14 mouse cellular contexts compared by ENCODE assay signal in genomic region chr12:105875112-105875511, GRCm38 (mm10).
DNase-seq lines count a peak whose midpoint lies in the region; ATAC-seq lines count a peak whose summit lies in the region.
"Had no signal": no experiment of that assay in that cellular context is flagged by ENCODE, and none has a peak within 500 bp of the region (broad histone marks: within the 10 kb centered on the region; RNA-seq: fewer than 3 reads in every experiment).

No protein-coding gene starts in this region.

- H3K27me3 ChIP-seq in kidney, embryonic 14.5 days (ENCODE audit: control insufficient read depth, insufficient read depth, low read length), result no peaks in the 10 kb centered on the region
- 0 out of 2 replicates have a peak, but pooled peaks cover 2% of the 10 kb centered on the region for H3K27me3 ChIP-seq in hindbrain, embryonic 11.5 days (ENCODE audit: control insufficient read depth, insufficient read depth, low read length)
- H3K27me3 ChIP-seq in neural tube, embryonic 13.5 days, result 0 out of 2 replicates have a peak, but pooled peaks cover 4% of the 10 kb centered on the region
- H3K27me3 ChIP-seq: CH12.LX had no signal

- 28% methylated on average over 16 of the region's 17 CpGs for WGBS in kidney, embryonic 14.5 days
- WGBS in hindbrain, embryonic 11.5 days, result 25% methylated on average over 17 of the region's 17 CpGs
- 20% methylated on average over 17 of the region's 17 CpGs for WGBS in neural tube, embryonic 13.5 days

- DNase-seq in kidney, adult 8-10 months, result no peak
- peak; percentile 94 for DNase-seq in cerebellum, postnatal 10 days
- peak; percentile 48 for DNase-seq in hindbrain, embryonic 11.5 days (ENCODE audit: low spot score)
- DNase-seq in adrenal gland, adult 18-20 months (ENCODE audit: low spot score in 2 of 2), result no peak
- no peak for DNase-seq in ovary, adult 18-20 months (ENCODE audit: low spot score)
- DNase-seq in adrenal gland, postnatal 4 days (ENCODE audit: low spot score in 2 of 2), result no peak
- DNase-seq: gastrocnemius, postnatal 25 days; kidney, adult 9 months; right cerebral cortex, postnatal 4 days; thymus, postnatal 25 days had no signal

- no peak overlapping the region for H3K9ac ChIP-seq in kidney, embryonic 14.5 days (ENCODE audit: low read depth, low read length)
- no peak overlapping the region for H3K9ac ChIP-seq in hindbrain, embryonic 11.5 days (ENCODE audit: low read depth, low read length)
- H3K9ac ChIP-seq in neural tube, embryonic 13.5 days, result 0 out of 2 replicates have a peak overlapping the region, but pooled peaks have one; percentile 13

- no peak overlapping the region for H3K27ac ChIP-seq in kidney, embryonic 14.5 days (ENCODE audit: low read depth, low read length)
- H3K27ac ChIP-seq in hindbrain, embryonic 11.5 days (ENCODE audit: low read depth, low read length), result no peak overlapping the region; the same call in 1 of the 2 replicates
- peak overlapping the region; percentile 61 for H3K27ac ChIP-seq in neural tube, embryonic 13.5 days (replicated peaks)

- no peaks in the 10 kb centered on the region for H3K36me3 ChIP-seq in kidney, embryonic 14.5 days (ENCODE audit: control insufficient read depth, insufficient read depth, low read length)
- H3K36me3 ChIP-seq in hindbrain, embryonic 11.5 days (ENCODE audit: control insufficient read depth, insufficient read depth, low read length), result no peaks in the 10 kb centered on the region
- H3K36me3 ChIP-seq in neural tube, embryonic 13.5 days, result no peaks in the 10 kb centered on the region

- H3K4me3 ChIP-seq in kidney, embryonic 14.5 days (ENCODE audit: low read length), result no peak overlapping the region
- H3K4me3 ChIP-seq in hindbrain, embryonic 11.5 days (ENCODE audit: low read depth, low read length), result no peak overlapping the region
- H3K4me3 ChIP-seq in neural tube, embryonic 13.5 days, result no peak overlapping the region
- H3K4me3 ChIP-seq: megakaryocyte, embryonic 14.5 days had no signal

- H3K9me3 ChIP-seq in kidney, embryonic 14.5 days (ENCODE audit: control insufficient read depth, low read length), result peaks cover 9% of the 10 kb centered on the region; the same call in 1 of the 2 replicates
- peaks cover 4% of the 10 kb centered on the region; the same call in 1 of the 2 replicates for H3K9me3 ChIP-seq in hindbrain, embryonic 11.5 days (ENCODE audit: control insufficient read depth, low read length)
- peaks cover 12% of the 10 kb centered on the region; the same call in 1 of the 2 replicates for H3K9me3 ChIP-seq in neural tube, embryonic 13.5 days

- no peak overlapping the region for H3K4me2 ChIP-seq in kidney, embryonic 14.5 days (replicated peaks; ENCODE audit: low read depth, low read length)
- no peak overlapping the region for H3K4me2 ChIP-seq in hindbrain, embryonic 11.5 days (replicated peaks; ENCODE audit: low read depth, low read length)
- peak overlapping the region; percentile 28 for H3K4me2 ChIP-seq in neural tube, embryonic 13.5 days

- ATAC-seq in kidney, embryonic 14.5 days (ENCODE audit: low FRiP score, low TSS enrichment), result peak; percentile 44; the same call in 1 of the 2 replicates
- ATAC-seq in hindbrain, embryonic 11.5 days (ENCODE audit: low FRiP score), result peak; percentile 79
- peak; percentile 83 for ATAC-seq in neural tube, embryonic 13.5 days (ENCODE audit: low read depth)

- H3K4me1 ChIP-seq in kidney, embryonic 14.5 days (ENCODE audit: control insufficient read depth, insufficient read depth, low read length), result no peaks in the 10 kb centered on the region
- no peaks in the 10 kb centered on the region for H3K4me1 ChIP-seq in hindbrain, embryonic 11.5 days (replicated peaks; ENCODE audit: control insufficient read depth, insufficient read depth, low read length)
- H3K4me1 ChIP-seq in neural tube, embryonic 13.5 days (replicated peaks), result peaks cover 28% of the 10 kb centered on the region

Comparison
In these comparisons a context has a peak if more than half of its experiments do, and no peak if none do; other contexts are left out.
1. DNase-seq: peak in cerebellum, postnatal 10 days (2 of 2) and hindbrain, embryonic 11.5 days (single experiment); none in kidney, adult 8-10 months (0 of 2), adrenal gland, adult 18-20 months (0 of 2), ovary, adult 18-20 months (single experiment) and adrenal gland, postnatal 4 days (0 of 2).
2. Peak in every context shown above with its lines, with median percentiles within 50 percentile points of each other: ATAC-seq.